Mouse (Mus musculus) stomach, embryonic 16.5 days (tissue): Measurements from ENCODE around the gene Rpusd3. TPM values are rescaled to one million over a fixed set of nuclear protein-coding genes. Genes with fewer than 3 reads are reported as not detected.

ENCODE experiments used
- ATAC-seq: fragments of 200-750 bp; cut with Nextera tagmentation; 2 replicates; pipeline ENCODE4 v1.8.0; 2017; ENCODE audit warnings: moderate number of reproducible peaks, moderate TSS enrichment; ENCODE audit not compliant: insufficient read depth, low FRiP score
- H3K27ac ChIP-seq: fragments of 300-500 bp; sonication (generic); 2 replicates; pipeline ENCODE4 v1.5.1; 2014; ENCODE audit warnings: low read length
- H3K27me3 ChIP-seq: fragments of 300-500 bp; sonication (generic); 2 replicates; pipeline ENCODE4 v1.6.1; 2014; ENCODE audit warnings: low read length, control low read depth, mixed read lengths; ENCODE audit not compliant: control insufficient read depth, insufficient read depth
- H3K36me3 ChIP-seq: fragments of 300-500 bp; sonication (generic); 2 replicates; pipeline ENCODE4 v1.6.1; 2014; ENCODE audit warnings: low read length; ENCODE audit not compliant: control insufficient read depth, insufficient read depth
- H3K4me1 ChIP-seq: fragments of 300-500 bp; sonication (generic); 2 replicates; pipeline ENCODE4 v1.6.1; 2014; ENCODE audit warnings: low read length, control low read depth, mixed read lengths; ENCODE audit not compliant: control insufficient read depth, insufficient read depth
- H3K4me2 ChIP-seq: fragments of 300-500 bp; sonication (generic); 2 replicates; pipeline ENCODE4 v1.6.1; 2014; ENCODE audit warnings: low read depth, low read length, mixed read lengths
- H3K4me3 ChIP-seq: fragments of 300-500 bp; sonication (generic); replicated peaks from 2 replicates; pipeline ENCODE4 v1.5.1; 2014; ENCODE audit warnings: mild to moderate bottlenecking, low read length
- H3K9ac ChIP-seq: fragments of 300-500 bp; sonication (generic); 2 replicates; pipeline ENCODE4 v1.6.1; 2014; ENCODE audit warnings: low read length
- H3K9me3 ChIP-seq: fragments of 300-500 bp; sonication (generic); replicated peaks from 2 replicates; pipeline ENCODE4 v1.6.1; 2016; ENCODE audit warnings: low read length, control low read depth; ENCODE audit not compliant: control insufficient read depth
- WGBS: fragments of 180-500 bp; shearing (Covaris S2); extraction: QIAGEN DNeasy Blood & Tissue Kit; methylation state at CpG from one replicate; pipeline ENCODE4 v1.1.7; 2014; 5-methylcytosine and 5-hydroxymethylcytosine counted together
- polyA plus RNA-seq: library from polyadenylated mRNA; unstranded; fragments of >200 nt; fragmentation: Nextera tagmentation; extraction: Ambion mirVana; gene quantifications from 2 replicates; pipeline ENCODE4 v1.2.1, GENCODE M21; 2015

The Rpusd3 gene
- polyA plus RNA-seq, 1 experiment from 2014 or later = 14.7 TPM

GRCm38 (mm10) chr6:113424187-113424586, 5.0 kb upstream of the Rpusd3 start:
- Histone ChIP-seq H3K9ac (no peak overlapping the region), H3K4me2 (no peak overlapping the region), H3K4me3 (no peak overlapping the region), H3K9me3 (0 out of 2 replicates have a peak, but pooled peaks cover 3% of the 10 kb centered on the region), H3K4me1 (no peaks in the 10 kb centered on the region), H3K36me3 (no peaks in the 10 kb centered on the region), H3K27ac (no peak overlapping the region), H3K27me3 (no peaks in the 10 kb centered on the region)
- ATAC-seq = no peak
- 71% methylated on average over 7 of the region's 7 CpGs for WGBS

GRCm38 (mm10) chr6:113423000-113423399, 3.9 kb upstream of the Rpusd3 start:
- Histone ChIP-seq H3K9ac (no peak overlapping the region), H3K4me3 (no peak overlapping the region)

GRCm38 (mm10) chr6:113418441-113419198, 520 bp downstream of the Rpusd3 start:
- Histone ChIP-seq H3K9me3 (no peaks in the 10 kb centered on the region), H3K27ac (no peak overlapping the region), H3K4me3 (peak overlapping the region; percentile 59), H3K36me3 (no peaks in the 10 kb centered on the region), H3K4me2 (peak overlapping the region; percentile 62), H3K4me1 (peaks cover 8% of the 10 kb centered on the region), H3K9ac (peak overlapping the region; percentile 65), H3K27me3 (no peaks in the 10 kb centered on the region)
- WGBS = 9% methylated on average over 16 of the region's 16 CpGs
- peak; percentile 59; the same call in 1 of the 2 replicates for ATAC-seq

More at GRCm38 (mm10) chr6:113423000-113423399, 3.9 kb upstream of the Rpusd3 start:
- peaks cover 6% of the 10 kb centered on the region for H3K4me1 ChIP-seq
- 64% methylated on average over 4 of the region's 4 CpGs for WGBS
- no peak for ATAC-seq
- 0 out of 2 replicates have a peak, but pooled peaks cover 3% of the 10 kb centered on the region for H3K9me3 ChIP-seq
- no peak overlapping the region for H3K27ac ChIP-seq
- no peaks in the 10 kb centered on the region for H3K36me3 ChIP-seq
- no peak overlapping the region for H3K4me2 ChIP-seq
- no peaks in the 10 kb centered on the region for H3K27me3 ChIP-seq

- peaks cover 8% of the 10 kb centered on the region for H3K4me1 ChIP-seq
- H3K9me3 ChIP-seq = no peaks in the 10 kb centered on the region
- H3K27ac ChIP-seq = no peak overlapping the region
- H3K4me2 ChIP-seq = no peak overlapping the region
- ATAC-seq = no peak
- WGBS = 71% methylated on average over 5 of the region's 5 CpGs
- no peaks in the 10 kb centered on the region for H3K36me3 ChIP-seq
- no peak overlapping the region for H3K4me3 ChIP-seq
- H3K27me3 ChIP-seq = no peaks in the 10 kb centered on the region
- no peak overlapping the region for H3K9ac ChIP-seq
Measured at GRCm38 (mm10) chr6:113416416-113416815, 2.7 kb downstream of the Rpusd3 start.

GRCm38 (mm10) chr6:113410001-113410400, 9.1 kb downstream of the Rpusd3 start:
- H3K27ac ChIP-seq = no peak overlapping the region
- no peak for ATAC-seq
- H3K9me3 ChIP-seq = no peaks in the 10 kb centered on the region
- no peaks in the 10 kb centered on the region for H3K4me1 ChIP-seq
- WGBS = 50% methylated on average over 1 of the region's 1 CpGs
- no peak overlapping the region for H3K4me2 ChIP-seq
- no peaks in the 10 kb centered on the region for H3K36me3 ChIP-seq
- no peaks in the 10 kb centered on the region for H3K27me3 ChIP-seq
- no peak overlapping the region for H3K4me3 ChIP-seq
- no peak overlapping the region for H3K9ac ChIP-seq

- no peaks in the 10 kb centered on the region for H3K4me1 ChIP-seq
- no peak overlapping the region for H3K4me2 ChIP-seq
- H3K9me3 ChIP-seq = no peaks in the 10 kb centered on the region
- H3K27me3 ChIP-seq = no peaks in the 10 kb centered on the region
- ATAC-seq = no peak
- no peaks in the 10 kb centered on the region for H3K36me3 ChIP-seq
- H3K9ac ChIP-seq = no peak overlapping the region
- no peak overlapping the region for H3K4me3 ChIP-seq
- H3K27ac ChIP-seq = no peak overlapping the region
- WGBS = 75% methylated on average over 9 of the region's 9 CpGs
Measured at GRCm38 (mm10) chr6:113406683-113407082, 12.5 kb downstream of the Rpusd3 start.

GRCm38 (mm10) chr6:113405483-113405882, 13.7 kb downstream of the Rpusd3 start:
- WGBS = 85% methylated on average over 6 of the region's 6 CpGs

GRCm38 (mm10) chr6:113404649-113405448, 14.3 kb downstream of the Rpusd3 start:
- Histone ChIP-seq H3K9ac (no peak overlapping the region; the same call in 1 of the 2 replicates), H3K9me3 (no peaks in the 10 kb centered on the region), H3K4me1 (no peaks in the 10 kb centered on the region), H3K27ac (no peak overlapping the region), H3K36me3 (no peaks in the 10 kb centered on the region), H3K27me3 (no peaks in the 10 kb centered on the region), H3K4me2 (no peak overlapping the region), H3K4me3 (no peak overlapping the region)
- 0 out of 2 replicates have a peak, but pooled peaks have one; percentile 14 for ATAC-seq
- WGBS = 72% methylated on average over 12 of the region's 12 CpGs

More at GRCm38 (mm10) chr6:113405483-113405882, 13.7 kb downstream of the Rpusd3 start:
- Histone ChIP-seq H3K27me3 (no peaks in the 10 kb centered on the region), H3K4me1 (no peaks in the 10 kb centered on the region), H3K9ac (no peak overlapping the region), H3K4me2 (no peak overlapping the region), H3K9me3 (no peaks in the 10 kb centered on the region), H3K27ac (no peak overlapping the region), H3K4me3 (no peak overlapping the region), H3K36me3 (no peaks in the 10 kb centered on the region)
- no peak for ATAC-seq

- no peak overlapping the region for H3K4me2 ChIP-seq
- no peaks in the 10 kb centered on the region for H3K4me1 ChIP-seq
- H3K4me3 ChIP-seq = no peak overlapping the region
- no peaks in the 10 kb centered on the region for H3K9me3 ChIP-seq
- H3K27ac ChIP-seq = no peak overlapping the region
- no peaks in the 10 kb centered on the region for H3K27me3 ChIP-seq
- ATAC-seq = no peak
- no peaks in the 10 kb centered on the region for H3K36me3 ChIP-seq
- 86% methylated on average over 13 of the region's 13 CpGs for whole genome bisulfite sequencing
- H3K9ac ChIP-seq = no peak overlapping the region
Measured at GRCm38 (mm10) chr6:113402094-113402493, 17.0 kb downstream of the Rpusd3 start.
